Mouse (Mus musculus) spleen, postnatal 36 days (tissue): Measurements from ENCODE around the gene Wars2.

ENCODE experiments used
- DNase-seq, 2 experiments: peaks; one replicate each; pipeline ENCODE4 v3.0.0; 2022; ENCODE audit warnings: low spot score in 2 of 2, mixed read lengths in 1 of 2

The Wars2 gene

DNA sequence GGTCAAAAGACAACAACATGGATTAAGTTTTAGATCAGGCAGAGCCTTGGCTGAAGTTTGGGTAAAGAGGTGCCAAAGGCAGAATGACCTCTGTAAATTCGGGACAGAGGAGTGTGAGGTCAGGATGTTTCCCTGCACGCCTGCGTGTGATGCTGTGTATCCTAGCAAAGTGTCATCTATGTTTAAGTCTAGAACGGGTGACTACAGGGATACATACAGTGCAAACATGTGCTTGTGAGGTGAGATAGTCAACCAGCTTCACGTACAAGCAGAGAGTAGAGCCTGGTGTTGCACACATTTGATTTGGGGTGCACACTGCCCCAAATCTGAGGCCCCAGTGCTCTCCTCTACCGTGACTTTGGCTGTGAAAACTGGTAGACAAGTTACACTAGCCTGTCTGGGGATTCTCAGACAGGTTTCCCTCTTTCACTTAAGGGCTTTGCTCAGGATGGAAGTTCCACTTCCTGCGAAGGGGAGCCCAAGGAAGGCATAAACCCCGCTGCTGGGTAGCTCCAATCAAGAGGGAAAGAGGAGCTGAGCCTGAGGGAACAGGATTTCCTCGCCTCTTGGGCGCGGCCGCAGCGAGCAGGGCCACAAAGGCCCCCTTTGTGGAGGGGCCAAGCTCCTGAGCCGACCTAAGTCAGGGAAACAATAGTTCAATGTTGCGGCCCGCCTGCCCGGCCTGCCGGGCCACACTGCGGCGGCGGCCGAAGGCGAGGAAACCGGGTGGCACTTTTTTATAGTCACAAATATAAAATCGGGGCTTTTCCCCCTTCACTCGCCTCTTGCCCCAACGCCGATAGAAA is 107.3 kb downstream of the Wars2 start:
- no peak for DNase-seq

GRCm38 (mm10) chr3:99248831-99249550 is 108.1 kb downstream of the Wars2 start:
- DNase-seq: no peak

DNA sequence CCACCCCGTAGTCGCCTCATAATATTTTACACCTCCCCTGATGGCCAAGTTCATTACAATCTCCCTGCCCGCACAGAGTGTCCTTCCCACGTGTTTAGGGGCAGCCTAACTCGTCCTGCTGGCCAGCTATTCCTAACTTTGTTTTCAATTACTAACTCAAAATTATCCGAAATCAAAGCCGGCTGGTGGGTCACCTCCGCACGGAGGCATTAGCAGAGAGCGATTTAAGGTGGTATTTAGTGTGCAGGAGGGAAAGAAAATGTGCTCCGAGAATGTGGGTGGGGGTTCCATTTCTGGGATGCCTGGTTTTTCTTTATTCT is 108.6 kb downstream of the Wars2 start:
- no peak for DNase-seq

- DNase-seq: no peak
Observed at GRCm38 (mm10) chr3:99249906-99250305, 109.0 kb downstream of the Wars2 start.

- no peak for DNase-seq
Observed at GRCm38 (mm10) chr3:99251271-99252165, 110.7 kb downstream of the Wars2 start.

DNA sequence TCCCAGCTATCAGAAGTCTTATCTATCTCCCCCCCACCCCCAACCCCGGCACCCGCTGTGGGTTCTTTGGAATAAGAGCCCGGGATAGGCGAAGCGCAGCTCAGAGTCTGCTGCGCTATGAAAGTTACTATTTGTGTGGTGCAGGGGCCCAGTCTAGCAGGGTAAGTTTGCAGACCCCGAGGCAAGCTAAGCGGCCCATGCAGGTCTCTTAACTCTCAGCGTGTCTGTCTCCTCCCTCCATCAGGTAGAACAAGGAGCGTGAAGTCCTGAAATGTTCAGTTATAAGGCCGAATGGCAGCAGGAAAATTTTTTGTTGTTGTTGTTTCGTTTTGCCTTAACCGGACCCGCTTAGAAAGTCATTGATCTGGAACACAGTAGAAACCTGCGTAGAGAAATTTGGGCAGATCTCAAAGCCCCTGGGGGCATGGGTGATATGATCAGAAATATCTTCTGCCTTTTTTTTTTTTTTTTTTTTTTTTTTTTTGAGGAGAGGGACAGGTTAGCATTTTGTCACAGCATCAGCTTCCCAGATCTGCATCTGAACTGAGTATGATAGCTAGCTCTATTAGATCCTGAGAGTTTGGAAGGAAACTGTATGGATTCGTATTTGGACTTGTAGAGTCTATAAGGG is 111.7 kb downstream of the Wars2 start:
- no peak for DNase-seq

GRCm38 (mm10) chr3:99253092-99253488 is 112.2 kb downstream of the Wars2 start:
- no peak for DNase-seq

GRCm38 (mm10) chr3:99253497-99254451 is 112.9 kb downstream of the Wars2 start:
- no peak for DNase-seq

DNA sequence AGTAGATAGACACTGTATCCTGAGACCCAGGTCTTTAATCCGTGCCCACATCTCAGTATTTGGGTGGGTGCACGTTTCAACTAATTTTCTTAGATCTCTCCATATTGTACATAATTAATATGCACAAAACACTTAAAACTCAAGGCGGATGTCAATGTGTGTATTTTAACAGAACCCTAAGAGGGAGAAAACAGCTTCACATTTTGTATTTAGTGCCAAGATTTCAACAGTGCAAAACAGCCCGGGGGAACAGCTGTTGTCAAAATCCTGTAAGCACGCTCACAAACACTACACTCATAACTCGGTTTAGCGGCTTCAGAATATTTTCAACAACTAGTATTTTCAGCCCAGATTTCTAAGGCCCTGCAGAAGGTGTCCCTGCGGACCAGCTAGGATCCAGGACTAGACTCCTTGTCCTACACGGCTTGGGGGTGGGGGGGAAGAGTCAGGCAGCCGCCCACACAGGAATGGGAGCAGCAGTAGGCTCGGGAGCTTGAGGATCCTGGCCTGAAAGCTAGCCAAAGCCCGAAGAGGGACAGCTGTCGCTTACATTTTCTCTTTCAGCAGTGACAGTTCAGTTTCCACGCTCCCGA is 113.8 kb downstream of the Wars2 start:
- DNase-seq: no peak

GRCm38 (mm10) chr3:99255411-99256365 is 114.8 kb downstream of the Wars2 start:
- DNase-seq: no peak

GRCm38 (mm10) chr3:99256366-99256750 is 115.5 kb downstream of the Wars2 start:
- DNase-seq: no peak

DNA sequence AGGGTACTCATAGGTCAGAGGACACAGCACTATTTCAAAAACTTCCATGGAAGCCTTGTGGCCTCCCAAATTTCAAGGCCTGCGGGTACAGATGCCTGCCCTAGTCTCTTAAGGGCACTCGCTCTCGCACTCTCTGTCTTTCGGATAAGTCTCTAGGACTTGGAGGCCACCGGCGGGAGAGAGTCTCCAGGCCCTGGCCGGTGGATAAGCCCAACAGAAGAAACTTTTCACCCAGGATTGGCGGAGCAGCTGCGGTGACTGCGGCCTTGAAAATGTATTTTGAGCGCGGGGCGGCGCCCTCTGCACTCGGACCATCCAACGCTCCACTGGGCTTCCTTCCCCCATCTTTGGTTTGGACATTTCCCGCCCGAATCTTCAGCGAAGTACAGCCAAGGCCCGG is 115.9 kb downstream of the Wars2 start:
- DNase-seq: no peak

DNA sequence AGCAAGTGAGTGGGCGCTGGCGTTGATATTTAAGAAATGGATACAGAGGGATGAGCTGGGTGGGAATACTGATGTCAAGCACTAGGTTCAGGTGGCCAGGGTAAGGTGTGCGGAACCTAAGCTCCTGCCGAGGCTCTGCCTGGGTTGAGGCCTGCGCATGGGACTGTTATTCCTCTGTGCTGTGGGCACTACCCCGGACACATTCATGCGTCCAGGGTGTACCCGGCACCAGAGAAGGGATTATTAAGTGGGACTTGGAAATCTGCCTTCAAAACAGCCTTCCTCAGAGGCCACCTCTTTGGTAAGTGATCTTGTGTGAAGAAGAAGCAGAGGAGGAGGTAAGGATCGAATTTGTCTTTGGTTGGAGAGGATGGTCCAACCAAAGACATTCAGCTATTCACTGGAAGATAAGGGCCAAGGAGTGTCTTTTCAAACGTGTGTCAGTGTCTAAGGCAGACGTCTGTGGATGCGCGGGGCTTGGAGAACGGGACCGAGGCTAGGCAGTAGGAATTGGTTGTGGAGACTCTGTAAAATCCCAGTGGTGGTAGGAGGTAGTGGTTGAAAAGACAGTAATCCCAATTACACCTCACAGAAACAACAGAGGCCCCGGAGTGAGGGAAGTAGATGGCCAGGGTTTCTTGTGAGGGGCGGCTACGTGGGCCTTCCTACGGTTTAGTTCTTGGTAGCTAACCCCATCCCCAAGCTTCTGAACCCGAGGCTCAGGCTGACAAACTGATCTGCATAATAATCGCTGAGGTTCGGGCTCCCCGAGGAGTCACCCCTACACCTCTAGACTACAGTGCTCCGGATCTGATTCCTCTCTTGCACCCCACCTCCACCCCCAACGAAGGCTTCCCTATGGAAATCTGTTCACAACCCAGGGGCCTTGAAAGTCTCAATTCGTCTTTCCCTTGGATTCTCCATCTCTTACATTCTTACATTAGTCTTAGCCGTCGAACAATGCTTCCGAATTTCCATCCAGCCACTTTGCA is 117.0 kb downstream of the Wars2 start:
- no peak for DNase-seq

DNA sequence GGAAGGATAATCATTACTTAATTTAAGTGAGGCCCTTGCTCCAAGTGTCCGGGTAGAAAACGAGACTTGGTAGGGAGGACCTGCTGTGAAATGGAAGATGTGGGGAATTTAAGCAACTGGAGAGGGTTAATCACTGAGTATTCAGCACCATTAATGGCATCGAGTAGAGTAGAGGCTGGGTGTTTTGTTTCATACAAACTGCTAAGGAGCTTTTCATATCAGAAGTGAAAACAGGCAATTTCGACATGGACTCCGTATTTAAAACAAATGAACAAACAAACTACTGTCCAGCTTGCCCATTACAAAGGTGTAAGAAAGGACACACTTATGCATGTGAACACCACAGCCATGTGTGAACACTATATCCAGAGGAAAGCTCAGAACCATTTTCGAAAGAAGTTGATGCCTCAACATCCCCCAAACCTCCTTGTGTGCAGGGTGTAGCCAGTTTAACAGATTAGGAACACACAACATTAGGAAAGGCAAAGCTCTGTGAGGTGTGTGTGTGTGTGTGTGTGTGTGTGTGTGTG is 118.9 kb downstream of the Wars2 start:
- no peak for DNase-seq

GRCm38 (mm10) chr3:99260395-99260794 is 119.5 kb downstream of the Wars2 start:
- no peak for DNase-seq

DNA sequence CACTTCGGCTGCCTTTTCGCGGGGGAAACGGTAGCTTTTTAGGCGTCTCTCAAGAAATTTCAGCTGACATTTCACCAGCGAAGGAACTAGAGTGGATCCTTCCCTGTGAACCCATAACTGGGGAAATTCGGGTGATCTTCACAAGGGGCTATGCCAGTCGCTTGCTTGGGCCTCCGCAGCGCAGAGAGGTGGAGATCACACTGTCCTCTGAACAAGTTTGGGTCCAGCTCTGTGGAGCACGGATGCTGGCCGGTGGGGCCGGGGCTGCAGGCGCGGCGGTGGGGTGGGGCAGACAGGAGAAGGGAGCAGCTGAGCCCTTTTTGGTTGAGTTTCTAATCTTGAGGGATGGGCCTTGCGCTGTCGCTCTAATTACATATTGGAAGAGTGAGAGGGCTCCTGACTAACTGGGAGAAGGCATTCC is 120.5 kb downstream of the Wars2 start:
- no peak for DNase-seq

- no peak for DNase-seq
Observed at GRCm38 (mm10) chr3:99261986-99262385, 121.1 kb downstream of the Wars2 start.

- DNase-seq: no peak
Observed at GRCm38 (mm10) chr3:99263471-99263903, 122.6 kb downstream of the Wars2 start.
